Mouse (Mus musculus) layer of hippocampus, adult 18-20 months (tissue): ENCODE data around the gene Ppp1r16b. TPM values are rescaled to one million over a fixed set of nuclear protein-coding genes. Genes with fewer than 3 reads are reported as not detected.

ENCODE experiments used
- DNase-seq, 2 experiments: peaks; one replicate each; pipeline ENCODE4 v3.0.0; 2022; ENCODE audit warnings: low spot score in 2 of 2
- total RNA-seq, 2 experiments: library from RNA; stranded (reverse); gene quantifications; 2 replicates each; pipeline ENCODE4 v1.2.3; 2021

Gene Ppp1r16b
- total RNA-seq, 2 experiments from 2014 or later = 141 to 144 TPM

DNA sequence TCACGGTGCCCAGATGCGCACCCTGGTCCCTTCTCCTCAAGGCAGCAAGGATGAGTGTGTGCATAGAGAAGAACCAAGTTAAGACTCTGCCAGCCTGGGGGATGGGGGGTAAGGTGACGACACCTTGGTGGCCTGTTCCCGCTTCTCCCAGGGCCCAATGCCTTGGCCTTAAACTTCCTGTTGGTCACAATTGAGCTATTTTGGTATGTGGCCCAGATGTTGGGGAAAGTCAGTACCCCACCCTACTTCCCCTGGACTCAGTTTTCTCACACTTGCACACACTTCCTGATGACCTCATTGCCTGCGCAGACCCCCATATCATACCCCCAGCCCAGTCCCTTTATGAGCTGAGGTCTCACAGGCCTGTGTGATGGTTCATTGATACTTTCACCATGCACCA, 23.9 kb downstream of the Ppp1r16b start:
- DNase-seq = no peak

DNA sequence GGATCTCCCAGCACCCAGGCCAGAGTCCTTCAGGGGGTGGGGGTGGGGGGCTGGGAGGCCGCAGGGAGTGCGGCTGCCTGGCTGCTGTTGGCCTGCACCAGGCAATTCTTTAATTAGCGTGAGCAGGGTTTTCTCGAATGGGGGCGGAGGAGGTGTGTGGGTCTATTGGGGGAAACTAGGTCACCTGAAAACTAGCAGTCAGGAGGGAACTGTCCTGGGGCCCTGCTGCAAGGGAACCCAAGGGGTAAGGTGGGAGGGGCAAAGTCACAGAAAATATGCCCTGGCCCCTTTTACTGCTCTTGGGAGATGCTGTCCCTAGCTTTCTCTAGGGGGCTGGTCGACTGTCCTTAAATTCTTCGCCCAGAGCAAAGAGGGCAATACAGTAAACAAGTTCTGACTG, 24.4 kb downstream of the Ppp1r16b start:
- DNase-seq = no peak

- peak in 1 of 2 experiments; percentile 73 for DNase-seq
These were observed 24.9 kb downstream of the Ppp1r16b start for GRCm38 (mm10) chr2:158690116-158690515.

GRCm38 (mm10) chr2:158692191-158692590, 27.0 kb downstream of the Ppp1r16b start:
- DNase-seq = no peak

GRCm38 (mm10) chr2:158695811-158696210, 30.6 kb downstream of the Ppp1r16b start:
- no peak for DNase-seq

DNA sequence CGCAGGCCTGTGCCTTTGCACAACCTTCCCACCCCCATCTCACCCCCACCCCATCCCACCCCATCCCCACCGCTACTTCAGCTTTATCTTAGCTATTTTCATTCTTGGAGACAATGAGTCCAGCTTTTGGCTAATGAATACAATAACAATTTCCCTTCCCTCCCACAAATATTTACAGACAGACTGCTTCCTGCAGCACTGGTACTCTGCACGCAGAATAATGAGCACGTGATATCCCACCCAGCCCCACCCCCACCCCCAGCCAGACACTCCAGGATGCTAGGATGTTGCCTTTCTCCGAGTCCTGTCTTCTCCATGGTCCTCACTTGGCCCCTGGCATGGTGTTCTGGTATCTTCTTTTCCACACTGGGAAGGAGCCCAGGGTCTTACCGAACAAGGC, 31.3 kb downstream of the Ppp1r16b start:
- no peak for DNase-seq

- DNase-seq = no peak
These were observed 34.7 kb downstream of the Ppp1r16b start for GRCm38 (mm10) chr2:158699908-158700307.

DNA sequence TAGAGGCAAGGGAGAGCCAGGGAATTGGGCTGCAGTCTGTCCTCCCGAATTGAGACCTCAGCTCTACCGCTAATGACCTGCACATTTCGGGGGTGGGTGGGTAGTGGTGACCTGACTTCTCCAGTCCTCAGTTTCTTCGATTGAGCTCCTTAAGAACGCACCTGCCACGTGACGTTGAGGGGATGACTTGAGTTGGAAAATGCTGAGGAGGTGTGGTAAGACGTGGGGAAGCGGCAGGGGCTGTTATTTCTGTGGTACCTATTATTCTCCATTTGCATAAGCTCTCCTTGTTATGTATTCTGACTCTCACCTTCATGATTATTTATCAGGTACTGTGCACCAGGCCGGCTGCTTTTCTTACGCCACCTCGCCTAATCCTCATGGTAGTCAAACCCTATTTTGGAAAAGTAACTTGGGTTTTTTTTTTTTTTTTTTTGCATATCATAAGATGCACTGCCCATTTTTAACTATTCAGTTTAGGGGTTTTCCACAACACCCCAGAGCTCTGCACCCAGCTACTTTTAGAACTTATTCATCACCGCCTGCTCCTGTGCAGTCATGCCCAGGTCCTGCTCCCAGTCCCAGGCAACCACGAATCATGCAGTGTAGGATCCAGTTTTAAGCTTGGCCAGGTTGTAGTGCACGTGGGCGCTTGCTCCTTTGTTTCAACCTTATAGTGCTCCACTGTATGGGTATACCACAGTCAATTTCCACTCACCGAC, 35.5 kb downstream of the Ppp1r16b start:
- no peak for DNase-seq

- no peak for DNase-seq
These were observed 36.3 kb downstream of the Ppp1r16b start for GRCm38 (mm10) chr2:158701505-158701904.

DNA sequence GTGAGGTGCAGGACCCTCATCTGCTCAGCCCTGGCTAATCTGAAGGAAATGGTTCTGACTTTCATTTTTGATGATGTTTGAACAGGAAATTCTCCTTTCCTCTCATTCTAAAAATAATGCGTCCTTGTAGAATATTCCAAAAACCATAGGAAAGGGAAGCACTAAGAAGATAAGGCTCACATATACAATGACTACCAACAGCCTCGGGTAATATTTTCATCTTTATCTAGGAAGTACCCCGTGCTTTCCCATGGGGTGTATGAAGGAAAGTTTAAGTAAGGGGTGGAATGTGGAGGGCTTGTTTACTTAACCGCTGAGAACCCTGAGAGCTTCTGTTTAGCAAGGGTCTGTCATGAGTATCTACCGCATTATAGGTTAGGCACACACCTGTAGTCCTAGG, 37.0 kb downstream of the Ppp1r16b start:
- no peak for DNase-seq

DNA sequence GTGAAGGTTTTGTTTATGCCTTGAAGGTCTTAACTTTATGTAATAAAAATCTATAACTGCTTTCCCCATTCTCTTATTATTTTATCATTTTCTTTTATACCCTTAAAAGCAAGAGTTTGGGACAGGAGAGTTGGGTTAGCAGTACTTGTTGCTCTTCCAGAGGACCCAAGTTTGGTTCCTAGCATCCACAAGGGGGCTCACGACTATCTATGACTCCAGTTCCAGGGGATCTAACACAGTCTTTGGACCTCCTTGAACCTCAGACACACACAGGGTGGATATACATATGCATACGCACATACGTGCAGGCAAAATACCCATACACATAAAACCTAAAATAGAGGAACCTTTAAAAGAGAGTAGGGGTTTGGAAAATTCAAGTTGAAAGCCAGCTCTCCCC, 39.5 kb downstream of the Ppp1r16b start:
- no peak for DNase-seq

GRCm38 (mm10) chr2:158705529-158705928, 40.3 kb downstream of the Ppp1r16b start:
- DNase-seq = no peak

DNA sequence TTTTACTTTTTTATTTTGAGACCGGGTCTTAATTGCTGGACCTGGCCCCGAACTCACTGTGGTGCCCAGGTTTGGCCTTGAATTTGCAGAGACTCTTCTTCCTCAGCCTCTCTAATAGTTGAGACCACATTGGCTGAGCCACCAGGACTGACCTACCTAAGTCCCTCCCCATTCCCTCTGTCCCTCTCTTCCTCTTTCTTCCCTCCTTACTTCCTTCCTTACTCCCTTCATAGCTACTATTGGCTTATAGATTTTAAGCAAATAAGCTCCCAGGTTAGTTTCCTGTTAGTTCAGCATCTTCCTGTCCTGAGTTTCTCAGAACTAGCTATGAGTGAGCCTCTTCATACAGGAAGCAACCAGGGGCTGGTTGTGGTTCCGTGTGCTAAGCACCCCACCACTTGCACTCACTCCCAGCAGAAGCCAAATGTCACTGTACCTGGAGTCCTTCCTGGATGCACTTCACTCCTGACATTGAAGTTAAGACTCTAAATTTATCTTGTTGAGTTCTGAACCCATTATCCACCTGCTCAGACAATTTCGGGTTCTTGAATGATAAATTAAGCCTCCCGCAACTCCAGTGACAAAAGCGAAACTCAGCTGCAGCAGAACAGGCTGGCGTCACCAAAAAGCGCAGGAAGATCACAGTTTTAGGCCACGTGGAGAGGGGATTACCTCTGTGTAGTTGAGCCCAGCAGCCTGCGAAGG, 41.7 kb downstream of the Ppp1r16b start:
- DNase-seq = no peak

DNA sequence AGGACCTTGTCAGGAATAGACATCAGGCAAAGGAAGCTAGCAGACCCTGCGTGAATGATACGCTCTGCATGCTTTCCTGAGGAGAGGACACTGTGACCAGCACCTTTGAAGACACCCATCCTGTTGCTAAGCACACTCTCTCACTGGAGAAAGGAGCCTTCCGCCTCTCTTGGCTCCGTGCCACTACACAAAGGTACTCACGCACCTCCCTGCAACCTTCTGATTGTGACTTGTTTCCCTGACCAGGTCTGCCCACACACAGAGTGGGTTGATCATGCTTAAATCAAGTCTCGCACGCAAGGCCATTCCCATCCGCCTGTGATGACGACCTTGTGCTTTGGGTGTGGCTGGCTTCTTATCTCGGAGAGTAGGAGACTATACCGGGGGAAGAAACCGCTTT, 42.9 kb downstream of the Ppp1r16b start:
- no peak for DNase-seq

- DNase-seq = peak in 1 of 2 experiments; percentile 51
These were observed 46.9 kb downstream of the Ppp1r16b start for GRCm38 (mm10) chr2:158711929-158712751.

DNA sequence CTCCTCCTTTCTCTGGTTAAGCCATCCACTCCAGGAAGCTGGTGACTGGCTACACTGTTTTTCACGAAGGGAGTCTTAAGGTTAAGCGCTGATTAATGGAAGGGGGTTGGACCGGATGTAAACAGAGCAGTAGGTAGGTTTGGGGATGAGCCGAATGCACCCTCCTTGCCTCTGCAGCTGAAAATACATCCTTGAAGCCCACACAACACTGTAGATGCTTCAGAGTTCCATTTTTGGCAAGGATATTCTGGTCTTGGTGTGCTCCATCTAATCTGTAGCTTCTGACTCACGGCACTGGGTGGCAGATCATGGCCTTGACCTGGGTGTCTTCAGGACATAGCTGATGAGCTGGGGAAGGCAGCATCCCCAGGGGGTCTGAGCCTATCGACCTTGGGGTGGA, 49.6 kb downstream of the Ppp1r16b start:
- no peak for DNase-seq

DNA sequence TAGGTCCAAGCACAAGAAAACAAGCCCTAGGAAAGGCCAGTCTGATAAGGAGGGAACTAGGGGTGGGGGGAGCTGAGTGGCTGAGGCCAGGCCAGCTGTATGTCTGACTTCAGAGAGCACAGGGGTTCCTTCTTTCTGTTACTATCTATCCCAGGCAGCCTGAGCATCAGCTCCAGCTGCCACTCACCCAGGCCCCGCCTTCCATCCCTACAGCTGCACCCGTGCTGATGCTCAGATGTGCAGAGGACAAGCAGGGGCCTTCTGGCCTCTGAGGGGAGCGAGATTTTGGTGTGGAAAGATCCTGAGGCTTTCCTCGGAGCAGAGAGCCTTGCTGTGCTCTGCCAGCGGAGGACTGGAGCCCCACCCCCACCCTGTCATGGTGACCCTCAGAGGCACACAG, 50.9 kb downstream of the Ppp1r16b start:
- no peak for DNase-seq

- no peak for DNase-seq
These were observed 52.6 kb downstream of the Ppp1r16b start for GRCm38 (mm10) chr2:158717551-158718418.

DNA sequence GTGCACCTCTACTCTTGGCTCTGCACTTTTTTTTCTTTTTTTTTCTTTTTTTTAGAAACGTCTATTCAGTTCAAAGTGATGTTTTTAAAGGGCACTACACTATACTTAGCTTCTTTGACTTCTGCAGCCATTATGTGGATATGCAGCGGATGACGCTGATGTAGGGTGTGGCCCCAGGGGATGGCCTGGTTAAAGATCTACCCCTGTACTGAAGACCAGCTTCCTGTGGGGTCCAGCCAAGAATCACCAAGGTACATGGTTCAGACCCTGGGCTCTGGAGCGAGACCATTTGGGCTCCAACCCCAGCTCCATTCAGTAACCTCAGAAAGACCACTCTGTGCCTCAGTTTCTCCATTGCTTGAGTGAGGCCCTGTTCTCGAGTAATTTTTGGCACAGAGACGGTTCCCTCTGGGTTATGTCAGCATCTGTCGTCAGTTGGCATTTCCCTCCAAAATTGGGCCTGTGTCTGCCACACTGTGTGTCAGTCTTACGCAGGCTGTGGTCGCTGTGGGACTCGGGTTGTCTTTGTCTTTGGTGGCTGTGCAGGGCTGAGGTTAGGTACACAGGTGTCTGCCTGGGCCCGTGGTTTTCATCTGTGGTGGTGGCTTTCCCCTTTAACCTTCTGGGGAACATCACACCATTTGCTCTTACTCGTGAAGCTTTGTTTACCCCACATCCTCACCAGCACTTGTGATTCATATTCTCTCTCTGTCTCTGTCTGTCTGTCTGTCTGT, 53.8 kb downstream of the Ppp1r16b start:
- DNase-seq = no peak

- no peak for DNase-seq
These were observed 55.6 kb downstream of the Ppp1r16b start for GRCm38 (mm10) chr2:158720715-158721370.
